Mouse (Mus musculus) lung, embryonic 16.5 days (tissue): Measurements from ENCODE around the gene Maats1. TPM values are rescaled to one million over a fixed set of nuclear protein-coding genes. Genes with fewer than 3 reads are reported as not detected.
A peak's percentile ranks its signal among the peaks of the same experiment; 100 is the strongest.

Experiments used
- ATAC-seq: fragments of 200-750 bp; cut with Nextera tagmentation; 2 replicates; pipeline ENCODE4 v1.8.0; 2017; ENCODE audit warnings: low read depth, mild to moderate bottlenecking, moderate library complexity
- H3K27ac ChIP-seq: fragments of 300-500 bp; sonication (generic); 2 replicates; pipeline ENCODE4 v1.5.1; 2014; ENCODE audit warnings: mild to moderate bottlenecking, control low read depth, low read length
- H3K27me3 ChIP-seq: fragments of 300-500 bp; sonication (generic); 2 replicates; pipeline ENCODE4 v1.6.1; 2014; ENCODE audit warnings: low read depth, low read length, mixed read lengths; ENCODE audit not compliant: control insufficient read depth, insufficient read depth
- H3K36me3 ChIP-seq: fragments of 300-500 bp; sonication (generic); 2 replicates; pipeline ENCODE4 v1.6.1; 2014; ENCODE audit warnings: low read length; ENCODE audit not compliant: control insufficient read depth, insufficient read depth
- H3K4me1 ChIP-seq: fragments of 300-500 bp; sonication (generic); replicated peaks from 2 replicates; pipeline ENCODE4 v1.6.1; 2014; ENCODE audit warnings: low read length, mixed read lengths; ENCODE audit not compliant: control insufficient read depth, insufficient read depth
- H3K4me2 ChIP-seq: fragments of 300-500 bp; sonication (generic); 2 replicates; pipeline ENCODE4 v1.6.1; 2014; ENCODE audit warnings: low read depth, low read length, control low read depth
- H3K4me3 ChIP-seq: fragments of 300-500 bp; sonication (generic); 2 replicates; pipeline ENCODE4 v1.5.1; 2014; ENCODE audit warnings: mild to moderate bottlenecking, low read length, control low read depth
- H3K9ac ChIP-seq: fragments of 300-500 bp; sonication (generic); 2 replicates; pipeline ENCODE4 v1.6.1; 2014; ENCODE audit warnings: low read length, control low read depth
- H3K9me3 ChIP-seq: fragments of 300-500 bp; sonication (generic); 2 replicates; pipeline ENCODE4 v1.6.1; 2016; ENCODE audit warnings: low read length; ENCODE audit not compliant: control insufficient read depth
- WGBS: fragments of 180-500 bp; shearing (Covaris S2); extraction: QIAGEN DNeasy Blood & Tissue Kit; methylation state at CpG from one replicate; pipeline ENCODE4 v1.1.7; 2014; 5-methylcytosine and 5-hydroxymethylcytosine counted together
- polyA plus RNA-seq: library from polyadenylated mRNA; unstranded; fragments of >200 nt; fragmentation: Nextera tagmentation; extraction: Ambion mirVana; gene quantifications from 2 replicates; pipeline ENCODE4 v1.2.1, GENCODE M21; 2015

Gene Maats1
- polyA plus RNA-seq, 1 experiment from 2014 or later: 1.9 TPM

DNA sequence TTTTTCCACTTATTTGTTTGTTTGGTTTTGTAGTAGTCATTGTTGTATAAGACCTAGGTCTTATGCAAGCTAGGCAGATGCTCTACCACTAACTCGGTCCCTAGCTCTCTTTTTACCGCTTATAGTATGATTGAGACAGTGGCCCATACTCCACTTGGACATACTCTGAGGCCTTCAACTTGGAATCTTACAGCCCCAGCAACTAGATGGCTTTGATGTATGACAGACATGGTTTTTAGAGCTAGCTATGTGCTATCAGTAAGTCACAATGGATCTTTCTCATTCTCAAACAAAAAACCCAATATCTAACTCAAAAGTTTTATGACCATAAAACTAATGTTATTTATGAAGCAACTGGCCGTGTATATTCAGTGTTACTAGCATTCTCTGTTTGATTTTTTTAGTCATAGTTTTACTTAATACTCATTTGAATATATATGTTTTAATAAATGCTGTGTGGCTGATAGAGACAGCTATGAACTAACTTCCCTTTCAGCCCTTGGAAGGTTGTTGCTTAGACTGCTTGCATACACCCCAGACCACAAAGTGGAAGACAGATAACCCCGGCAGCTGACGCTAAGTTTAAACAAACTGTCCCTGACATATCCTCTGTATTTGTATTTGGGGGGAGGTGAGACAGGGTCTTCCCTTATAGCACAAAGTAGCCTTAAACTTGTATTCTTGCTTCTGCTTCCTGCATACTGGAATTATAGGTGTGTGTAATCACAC is 12.4 kb upstream of the Maats1 start:
- no peak overlapping the region for H3K4me2 ChIP-seq
- WGBS: 50% methylated on average over 5 of the region's 5 CpGs
- no peak overlapping the region for H3K9ac ChIP-seq
- no peaks in the 10 kb centered on the region for H3K9me3 ChIP-seq
- peaks cover 12% of the 10 kb centered on the region; the same call in 1 of the 2 replicates for H3K36me3 ChIP-seq
- ATAC-seq: no peak
- no peak overlapping the region for H3K27ac ChIP-seq
- H3K27me3 ChIP-seq: no peaks in the 10 kb centered on the region
- no peak overlapping the region for H3K4me3 ChIP-seq
- H3K4me1 ChIP-seq: no peaks in the 10 kb centered on the region

DNA sequence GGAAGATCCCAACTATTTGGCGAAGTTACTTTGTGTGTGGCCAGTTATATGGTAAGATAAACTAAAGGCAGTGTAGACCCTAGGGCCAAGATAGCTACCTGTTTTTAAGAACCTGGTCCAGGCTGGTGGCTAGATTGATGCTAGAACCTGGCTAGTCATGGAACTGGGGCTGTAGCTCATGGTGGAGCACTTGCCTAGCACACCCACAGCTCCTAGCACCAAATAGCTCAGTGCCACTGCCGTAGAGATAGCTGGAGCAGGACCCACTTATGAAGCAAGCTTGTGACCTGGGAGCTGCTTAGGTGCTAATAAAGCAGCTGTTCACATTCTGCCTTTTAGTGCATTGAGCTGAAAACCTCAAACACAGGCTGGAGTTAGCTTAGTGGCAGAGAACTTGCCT is 11.7 kb upstream of the Maats1 start:
- Histone ChIP-seq H3K4me1 (no peaks in the 10 kb centered on the region), H3K36me3 (peaks cover 16% of the 10 kb centered on the region), H3K4me3 (no peak overlapping the region), H3K27me3 (no peaks in the 10 kb centered on the region), H3K4me2 (no peak overlapping the region), H3K27ac (no peak overlapping the region), H3K9me3 (no peaks in the 10 kb centered on the region), H3K9ac (no peak overlapping the region)
- 90% methylated on average over 2 of the region's 2 CpGs for WGBS
- no peak for ATAC-seq

DNA sequence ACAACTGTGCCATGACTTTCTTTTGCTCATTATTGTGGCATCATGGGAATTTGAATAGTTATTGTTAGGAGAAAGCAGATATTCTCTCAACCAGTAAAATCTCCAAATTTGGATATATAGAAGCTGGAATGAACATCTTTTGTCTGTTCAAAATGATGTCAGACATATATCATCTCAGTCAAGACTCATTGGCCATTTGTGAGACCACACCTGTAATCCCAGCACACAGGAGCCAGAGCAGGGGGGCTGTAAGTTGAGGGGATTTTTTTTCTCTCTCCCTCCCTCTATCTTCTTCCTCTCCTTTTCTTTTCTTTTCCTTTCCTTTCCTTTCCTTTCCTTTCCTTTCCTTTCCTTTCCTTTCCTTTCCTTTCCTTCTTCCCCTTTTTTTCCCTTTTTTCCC is 10.9 kb upstream of the Maats1 start:
- H3K9ac ChIP-seq: no peak overlapping the region
- H3K27ac ChIP-seq: no peak overlapping the region
- ATAC-seq: no peak
- H3K9me3 ChIP-seq: no peaks in the 10 kb centered on the region
- H3K27me3 ChIP-seq: no peaks in the 10 kb centered on the region
- peaks cover 16% of the 10 kb centered on the region for H3K36me3 ChIP-seq
- H3K4me3 ChIP-seq: no peak overlapping the region
- H3K4me1 ChIP-seq: peaks cover 6% of the 10 kb centered on the region
- H3K4me2 ChIP-seq: no peak overlapping the region

DNA sequence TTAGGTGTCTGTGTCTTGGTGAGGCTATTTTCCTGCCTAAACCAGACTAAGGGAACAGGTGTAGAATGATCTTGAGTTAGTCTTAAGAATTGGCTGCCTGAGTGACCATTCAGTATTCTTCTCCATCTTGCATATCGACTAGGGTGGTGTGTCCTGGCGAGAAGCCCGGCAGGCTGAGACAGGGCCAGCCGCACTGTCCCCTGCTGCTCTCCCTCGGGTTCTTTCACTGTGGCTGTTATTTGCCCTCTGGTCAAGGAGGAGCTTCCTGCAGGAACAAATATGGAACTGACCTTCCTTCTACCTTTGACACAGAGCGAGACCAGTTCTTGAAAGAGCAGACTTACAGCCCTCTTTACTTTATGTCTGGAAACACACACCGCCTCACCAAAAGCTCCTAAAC is 10.1 kb upstream of the Maats1 start:
- no peak overlapping the region for H3K4me3 ChIP-seq
- no peak for ATAC-seq
- H3K9ac ChIP-seq: no peak overlapping the region
- no peaks in the 10 kb centered on the region for H3K27me3 ChIP-seq
- 64% methylated on average over 7 of the region's 7 CpGs for WGBS
- H3K36me3 ChIP-seq: peaks cover 16% of the 10 kb centered on the region
- H3K9me3 ChIP-seq: no peaks in the 10 kb centered on the region
- H3K27ac ChIP-seq: no peak overlapping the region
- peaks cover 10% of the 10 kb centered on the region for H3K4me1 ChIP-seq
- H3K4me2 ChIP-seq: no peak overlapping the region

DNA sequence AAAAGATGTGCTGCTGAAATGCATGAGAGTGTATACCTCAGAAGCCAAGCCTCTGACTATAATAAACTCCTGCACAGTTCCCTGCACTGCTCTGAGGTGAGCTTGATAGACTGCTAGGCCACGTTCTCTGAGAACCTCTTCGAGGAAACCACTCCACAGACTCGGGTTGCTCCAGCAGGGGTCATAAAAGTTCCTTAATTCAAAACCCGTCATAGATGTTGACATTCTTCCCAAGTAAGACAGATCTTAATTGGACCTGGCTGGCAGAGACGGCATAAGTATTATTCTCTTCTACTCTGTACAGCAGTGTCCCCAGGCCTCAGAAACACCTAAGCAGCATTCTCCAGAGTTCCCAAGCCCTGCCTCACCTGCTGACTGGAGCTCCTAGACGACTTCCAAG is 9.0 kb upstream of the Maats1 start:
- Histone ChIP-seq H3K4me2 (no peak overlapping the region), H3K27me3 (no peaks in the 10 kb centered on the region), H3K9me3 (no peaks in the 10 kb centered on the region), H3K9ac (no peak overlapping the region), H3K36me3 (peaks cover 16% of the 10 kb centered on the region), H3K4me3 (no peak overlapping the region), H3K4me1 (peaks cover 10% of the 10 kb centered on the region), H3K27ac (no peak overlapping the region)
- 37% methylated on average over 6 of the region's 6 CpGs for WGBS
- no peak for ATAC-seq

DNA sequence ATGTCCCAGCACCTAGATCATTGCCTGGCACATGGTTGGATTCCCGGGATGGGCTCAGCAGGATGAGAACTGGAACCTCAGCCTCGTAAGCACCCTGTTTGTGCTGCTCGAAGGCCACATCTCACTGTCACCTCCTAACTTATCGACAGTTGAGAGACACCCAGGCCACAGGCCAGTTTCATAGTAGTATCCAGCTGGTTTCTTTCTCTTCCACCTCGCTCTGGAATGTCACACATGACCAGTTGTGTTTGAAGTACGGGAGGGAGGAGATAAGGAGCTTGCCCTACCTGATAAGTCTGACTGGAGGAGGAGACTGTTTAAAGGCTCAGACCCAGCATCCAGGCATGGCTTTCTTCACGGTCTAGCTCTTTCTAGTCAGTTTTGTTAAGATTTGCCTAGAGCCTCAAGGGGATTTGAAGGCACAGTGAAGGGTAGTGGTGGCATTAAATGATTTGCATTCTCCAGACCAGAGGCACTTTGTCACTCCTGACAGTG is 8.5 kb upstream of the Maats1 start:
- H3K27me3 ChIP-seq: no peaks in the 10 kb centered on the region
- H3K4me3 ChIP-seq: no peak overlapping the region
- peaks cover 10% of the 10 kb centered on the region for H3K4me1 ChIP-seq
- H3K27ac ChIP-seq: peak overlapping the region; percentile 27
- 23% methylated on average over 7 of the region's 7 CpGs for WGBS
- ATAC-seq: peak; percentile 70
- H3K4me2 ChIP-seq: no peak overlapping the region
- H3K36me3 ChIP-seq: peaks cover 16% of the 10 kb centered on the region
- H3K9me3 ChIP-seq: no peaks in the 10 kb centered on the region
- no peak overlapping the region for H3K9ac ChIP-seq

DNA sequence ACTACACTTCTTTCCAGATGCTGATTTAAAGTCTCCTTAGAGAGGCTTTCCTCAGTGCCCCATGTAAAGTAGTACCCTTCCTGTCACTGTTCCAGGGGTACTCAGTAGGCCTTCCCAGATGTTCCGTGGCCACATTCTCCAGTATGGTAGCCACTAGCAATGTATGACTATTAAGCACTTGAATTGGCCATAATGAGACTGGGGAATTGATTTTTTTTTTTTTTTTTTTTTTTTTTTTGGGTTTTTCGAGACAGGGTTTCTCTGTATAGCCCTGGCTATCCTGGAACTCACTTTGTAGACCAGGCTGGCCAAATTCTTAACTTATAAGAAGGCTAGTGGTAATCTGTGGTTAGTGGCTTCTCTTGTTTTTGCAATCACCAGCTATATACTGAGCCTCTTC is 7.9 kb upstream of the Maats1 start:
- 89% methylated on average over 2 of the region's 2 CpGs for WGBS

DNA sequence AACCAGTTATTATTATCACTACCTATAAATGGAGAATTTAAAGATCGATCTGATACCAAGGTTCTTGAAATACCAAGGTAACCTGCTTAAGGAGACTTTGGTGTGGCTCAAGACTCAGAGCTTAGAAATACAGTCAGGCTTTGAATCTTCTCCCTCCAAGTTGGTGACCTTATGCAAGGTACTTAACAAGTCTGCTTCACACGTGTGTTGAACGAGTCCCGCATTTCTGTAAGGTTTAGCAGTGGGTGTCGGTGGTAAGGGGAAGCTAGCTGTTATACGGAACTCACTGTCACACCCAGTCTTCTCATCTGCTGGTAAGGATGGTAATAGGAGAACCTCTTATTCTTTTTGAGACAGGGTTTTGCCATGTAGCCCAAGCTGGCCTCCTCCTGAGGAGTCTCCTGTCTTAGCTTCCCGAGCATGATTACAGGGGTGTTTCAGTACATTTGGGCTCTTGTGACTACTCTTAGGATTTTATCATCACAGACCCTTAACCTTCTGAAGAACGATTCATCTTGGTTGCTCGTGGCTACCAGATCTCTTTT is 6.3 kb upstream of the Maats1 start:
- H3K9me3 ChIP-seq: no peaks in the 10 kb centered on the region
- 72% methylated on average over 9 of the region's 9 CpGs for whole genome bisulfite sequencing
- H3K9ac ChIP-seq: no peak overlapping the region
- H3K27ac ChIP-seq: no peak overlapping the region
- no peak for ATAC-seq
- H3K4me1 ChIP-seq: peaks cover 10% of the 10 kb centered on the region
- H3K27me3 ChIP-seq: no peaks in the 10 kb centered on the region
- no peak overlapping the region for H3K4me2 ChIP-seq
- peaks cover 16% of the 10 kb centered on the region for H3K36me3 ChIP-seq
- no peak overlapping the region for H3K4me3 ChIP-seq

More for the DNA sequence above, 7.9 kb upstream of the Maats1 start:
- H3K9ac ChIP-seq: 0 out of 2 replicates have a peak overlapping the region, but pooled peaks have one; percentile 9
- H3K27me3 ChIP-seq: no peaks in the 10 kb centered on the region
- no peak overlapping the region for H3K4me2 ChIP-seq
- no peak overlapping the region for H3K4me3 ChIP-seq
- peaks cover 10% of the 10 kb centered on the region for H3K4me1 ChIP-seq
- peak overlapping the region; percentile 27 for H3K27ac ChIP-seq
- H3K9me3 ChIP-seq: no peaks in the 10 kb centered on the region
- no peak for ATAC-seq
- H3K36me3 ChIP-seq: peaks cover 16% of the 10 kb centered on the region

DNA sequence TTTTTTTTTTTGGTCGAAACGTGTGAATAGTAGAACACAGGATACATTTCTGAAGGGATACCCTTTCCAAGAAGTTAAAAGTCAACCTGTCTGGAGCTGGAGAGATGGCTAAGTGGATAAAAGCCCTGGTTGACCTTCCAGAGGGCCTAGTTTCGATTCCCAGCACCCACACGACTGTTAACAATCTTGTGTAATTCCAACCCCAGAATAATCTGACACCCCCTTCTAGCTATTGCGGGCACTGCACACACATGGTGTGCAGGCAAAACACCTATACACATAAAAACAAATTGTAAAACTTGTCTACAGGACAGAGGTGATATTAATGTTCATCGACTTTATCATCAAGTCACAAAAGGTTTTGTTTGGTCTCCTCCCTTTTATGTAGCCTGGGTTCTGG is 5.6 kb upstream of the Maats1 start:
- 58% methylated on average over 6 of the region's 6 CpGs for WGBS
- ATAC-seq: no peak
- Histone ChIP-seq H3K9me3 (no peaks in the 10 kb centered on the region), H3K27me3 (no peaks in the 10 kb centered on the region), H3K4me3 (peak overlapping the region; percentile 69), H3K4me1 (peaks cover 10% of the 10 kb centered on the region), H3K9ac (peak overlapping the region; percentile 83; the same call in 1 of the 2 replicates), H3K36me3 (peaks cover 16% of the 10 kb centered on the region), H3K4me2 (peak overlapping the region; percentile 63), H3K27ac (no peak overlapping the region)
